Mouse (Mus musculus) heart, embryonic 11.5 days (tissue): ENCODE results near the gene Rufy4. TPM values are rescaled to one million over a fixed set of nuclear protein-coding genes. Genes with fewer than 3 reads are reported as not detected.

Experiments used
- ATAC-seq: fragments of 200-750 bp; cut with Nextera tagmentation; replicated peaks from 2 replicates; pipeline ENCODE4 v1.8.0; 2017; ENCODE audit warnings: moderate library complexity; ENCODE audit not compliant: insufficient number of reproducible peaks, low FRiP score, low TSS enrichment
- H3K27ac ChIP-seq: fragments of 300-500 bp; sonication (generic); 2 replicates; pipeline ENCODE4 v1.5.1; 2014; ENCODE audit warnings: mild to moderate bottlenecking, low read depth, low read length
- H3K27me3 ChIP-seq: fragments of 300-500 bp; sonication (generic); 2 replicates; pipeline ENCODE4 v1.6.1; 2014; ENCODE audit warnings: mild to moderate bottlenecking, low read length, mixed read lengths; ENCODE audit not compliant: control insufficient read depth, insufficient read depth
- H3K36me3 ChIP-seq: fragments of 300-500 bp; sonication (generic); 2 replicates; pipeline ENCODE4 v1.6.1; 2014; ENCODE audit warnings: mild to moderate bottlenecking, low read length, moderate library complexity, mixed read lengths; ENCODE audit not compliant: control insufficient read depth, insufficient read depth
- H3K4me1 ChIP-seq: fragments of 300-500 bp; sonication (generic); 2 replicates; pipeline ENCODE4 v1.6.1; 2014; ENCODE audit warnings: low read length; ENCODE audit not compliant: control insufficient read depth, insufficient read depth
- H3K4me2 ChIP-seq: fragments of 300-500 bp; sonication (generic); 2 replicates; pipeline ENCODE4 v1.6.1; 2014; ENCODE audit warnings: mild to moderate bottlenecking, moderate library complexity
- H3K4me3 ChIP-seq: fragments of 300-500 bp; sonication (generic); 2 replicates; pipeline ENCODE4 v1.5.1; 2014; ENCODE audit warnings: low read depth, low read length
- H3K9ac ChIP-seq: fragments of 300-500 bp; sonication (generic); 2 replicates; pipeline ENCODE4 v1.6.1; 2014; ENCODE audit warnings: mild to moderate bottlenecking, low read depth, low read length, moderate library complexity
- H3K9me3 ChIP-seq: fragments of 300-500 bp; sonication (generic); replicated peaks from 2 replicates; pipeline ENCODE4 v1.6.1; 2016; ENCODE audit warnings: low read length; ENCODE audit not compliant: control insufficient read depth
- WGBS: fragments of 180-500 bp; shearing (Covaris S2); extraction: QIAGEN DNeasy Blood & Tissue Kit; methylation state at CpG from one replicate; pipeline ENCODE4 v1.1.7; 2014; ENCODE audit not compliant: insufficient replicate concordance; 5-methylcytosine and 5-hydroxymethylcytosine counted together
- polyA plus RNA-seq: library from polyadenylated mRNA; unstranded; fragments of >200 nt; fragmentation: Nextera tagmentation; extraction: Ambion mirVana; gene quantifications from 2 replicates; pipeline ENCODE4 v1.2.1, GENCODE M21; 2014

Gene Rufy4
- polyA plus RNA-seq, 1 experiment from 2014 or later, result 0.21 TPM

DNA sequence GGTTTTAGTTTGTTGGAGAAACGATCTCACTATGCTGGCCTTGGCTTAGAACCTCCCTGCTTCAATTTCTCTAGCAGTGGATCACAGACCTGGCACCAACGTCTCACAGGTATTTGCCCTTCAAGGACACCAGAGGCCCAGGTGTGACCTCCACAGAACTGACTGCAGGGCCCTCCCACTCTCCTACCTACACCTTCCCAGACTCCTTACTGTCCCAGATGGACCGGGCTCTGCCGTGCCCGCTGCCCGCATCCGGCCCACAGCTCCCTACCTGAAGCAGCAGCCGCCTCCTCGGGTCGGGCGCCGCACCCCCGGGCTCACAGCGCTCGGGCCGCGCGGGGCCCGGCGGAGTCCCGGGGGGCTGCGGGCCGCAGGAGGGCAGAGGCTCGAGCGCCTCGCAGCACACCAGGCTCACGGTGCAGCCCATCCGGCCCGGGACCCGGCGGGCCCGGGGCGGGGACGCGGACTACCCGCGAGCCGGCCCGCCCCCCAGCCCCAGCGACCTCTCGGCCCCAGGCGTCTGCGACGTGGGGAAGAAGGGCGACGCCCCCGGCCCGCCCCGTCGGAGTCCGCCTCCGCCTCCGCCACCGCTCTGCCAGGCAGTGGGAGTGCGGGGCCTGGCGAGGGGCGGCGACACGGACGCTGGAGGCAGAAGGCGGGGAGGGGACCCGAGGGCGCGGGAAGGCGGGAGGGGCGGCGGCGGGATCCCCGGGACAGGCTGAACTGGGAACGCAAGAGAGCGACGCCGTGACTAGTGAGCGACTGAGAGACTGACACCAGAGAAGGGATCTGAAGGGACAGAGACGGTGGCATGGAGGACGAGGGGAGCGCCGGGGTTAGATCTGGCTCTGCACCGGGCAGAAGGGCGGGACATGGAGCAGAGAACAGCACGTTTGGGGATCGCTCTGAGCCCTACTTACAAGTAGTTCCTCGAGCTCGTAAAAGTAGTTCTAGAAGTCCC, 1.0 kb upstream of the Rufy4 start, which contains the start of gene Tns1:
Gene Tns1, minus strand, starts transcription at position 429 of the 961 bp plus-strand sequence.
- H3K9ac ChIP-seq, result peak within 1 kb of the TSS; percentile 73
- 0 out of 2 replicates have a peak within 1 kb of the TSS, but pooled peaks have one; percentile 22 for H3K27ac ChIP-seq
- WGBS, result 1% methylated on average over 84 of the region's 84 CpGs
- H3K4me2 ChIP-seq, result peak within 1 kb of the TSS; percentile 96
- peak within 1 kb of the TSS; percentile 60 for H3K4me3 ChIP-seq
- no peaks in the 10 kb centered on the region for H3K36me3 ChIP-seq
- no peaks in the 10 kb centered on the region for H3K9me3 ChIP-seq
- peak; percentile 63 for ATAC-seq
- peaks cover 17% of the 10 kb centered on the region for H3K4me1 ChIP-seq
- peaks cover 32% of the 10 kb centered on the region for H3K27me3 ChIP-seq

- ATAC-seq, result no peak
- no peak overlapping the region for H3K9ac ChIP-seq
- no peaks in the 10 kb centered on the region for H3K9me3 ChIP-seq
- H3K4me2 ChIP-seq, result no peak overlapping the region
- WGBS, result 78% methylated on average over 8 of the region's 8 CpGs
- H3K36me3 ChIP-seq, result no peaks in the 10 kb centered on the region
- 0 out of 2 replicates have a peak, but pooled peaks cover 3% of the 10 kb centered on the region for H3K4me1 ChIP-seq
- peaks cover 6% of the 10 kb centered on the region for H3K27me3 ChIP-seq
- no peak overlapping the region for H3K27ac ChIP-seq
- H3K4me3 ChIP-seq, result no peak overlapping the region
Measured at GRCm38 (mm10) chr1:74130883-74131659, 5.7 kb downstream of the Rufy4 start.

DNA sequence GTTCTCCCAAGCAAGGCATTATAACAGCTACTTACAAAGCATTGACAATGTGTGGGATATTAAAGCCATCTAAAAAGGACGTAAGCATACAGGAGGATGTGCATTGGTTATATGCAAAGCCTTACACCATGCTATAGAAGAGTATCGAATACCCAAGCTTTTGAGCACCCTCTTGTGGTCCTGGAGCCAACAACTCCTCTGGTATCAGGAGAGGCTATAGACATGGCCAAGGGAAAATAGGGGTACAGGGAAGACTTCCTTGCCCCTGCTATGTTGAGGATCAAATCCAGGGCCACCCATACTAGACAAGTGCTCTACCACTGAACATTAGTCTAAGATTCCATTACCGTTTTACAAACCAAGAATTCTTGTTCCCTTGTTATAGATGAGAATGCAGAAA, 6.7 kb downstream of the Rufy4 start:
- ATAC-seq, result no peak
- H3K27me3 ChIP-seq, result peaks cover 3% of the 10 kb centered on the region; the same call in 1 of the 2 replicates
- no peak overlapping the region for H3K4me2 ChIP-seq
- no peaks in the 10 kb centered on the region for H3K36me3 ChIP-seq
- H3K9me3 ChIP-seq, result no peaks in the 10 kb centered on the region
- no peak overlapping the region for H3K4me3 ChIP-seq
- H3K27ac ChIP-seq, result no peak overlapping the region
- 59% methylated on average over 3 of the region's 3 CpGs for WGBS
- H3K4me1 ChIP-seq, result 0 out of 2 replicates have a peak, but pooled peaks cover 3% of the 10 kb centered on the region
- no peak overlapping the region for H3K9ac ChIP-seq

GRCm38 (mm10) chr1:74133954-74134353, 8.6 kb downstream of the Rufy4 start:
- H3K4me3 ChIP-seq, result no peak overlapping the region
- H3K9ac ChIP-seq, result no peak overlapping the region
- H3K27me3 ChIP-seq, result peaks cover 3% of the 10 kb centered on the region; the same call in 1 of the 2 replicates
- H3K4me1 ChIP-seq, result 0 out of 2 replicates have a peak, but pooled peaks cover 3% of the 10 kb centered on the region
- 75% methylated on average over 6 of the region's 6 CpGs for WGBS
- no peaks in the 10 kb centered on the region for H3K36me3 ChIP-seq
- no peaks in the 10 kb centered on the region for H3K9me3 ChIP-seq
- ATAC-seq, result no peak
- no peak overlapping the region for H3K27ac ChIP-seq
- no peak overlapping the region for H3K4me2 ChIP-seq

DNA sequence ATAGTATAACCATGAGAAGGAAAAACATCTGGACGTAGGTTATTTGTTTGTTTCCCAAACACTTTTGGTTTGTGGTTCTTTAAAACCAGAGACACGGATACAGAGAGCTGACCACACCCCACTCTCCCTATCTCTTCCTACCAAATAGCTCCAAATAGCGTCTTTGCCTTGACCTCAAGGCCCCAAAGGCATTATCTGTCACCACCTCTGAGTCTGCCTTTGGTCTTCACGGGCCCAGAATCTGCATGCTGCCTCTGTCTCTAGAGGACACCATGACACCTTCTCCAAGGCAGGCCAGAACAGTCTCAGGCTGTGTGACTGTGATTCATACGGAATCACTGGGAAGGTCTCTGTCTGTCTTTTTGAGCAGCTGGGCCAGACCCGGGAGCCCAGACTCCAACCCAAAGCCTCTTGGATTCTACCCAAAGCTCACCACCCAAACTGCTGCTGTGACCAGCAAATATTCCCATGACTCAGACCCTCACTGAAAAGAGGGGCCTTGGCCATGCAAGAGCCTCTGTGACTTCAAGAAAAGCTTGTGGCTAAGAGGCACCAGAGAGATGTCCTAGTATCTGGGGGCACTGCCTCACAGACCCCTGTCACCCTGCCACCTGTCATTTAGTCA, 10.1 kb downstream of the Rufy4 start:
- Histone ChIP-seq H3K27ac (no peak overlapping the region), H3K36me3 (no peaks in the 10 kb centered on the region), H3K4me3 (no peak overlapping the region), H3K4me2 (no peak overlapping the region), H3K9ac (no peak overlapping the region), H3K27me3 (peaks cover 3% of the 10 kb centered on the region; the same call in 1 of the 2 replicates), H3K9me3 (no peaks in the 10 kb centered on the region), H3K4me1 (0 out of 2 replicates have a peak, but pooled peaks cover 3% of the 10 kb centered on the region)
- ATAC-seq, result no peak
- 47% methylated on average over 6 of the region's 6 CpGs for WGBS

GRCm38 (mm10) chr1:74139415-74139814, 14.1 kb downstream of the Rufy4 start:
- 57% methylated on average over 3 of the region's 3 CpGs for WGBS
- ATAC-seq, result no peak
- no peak overlapping the region for H3K4me2 ChIP-seq

DNA sequence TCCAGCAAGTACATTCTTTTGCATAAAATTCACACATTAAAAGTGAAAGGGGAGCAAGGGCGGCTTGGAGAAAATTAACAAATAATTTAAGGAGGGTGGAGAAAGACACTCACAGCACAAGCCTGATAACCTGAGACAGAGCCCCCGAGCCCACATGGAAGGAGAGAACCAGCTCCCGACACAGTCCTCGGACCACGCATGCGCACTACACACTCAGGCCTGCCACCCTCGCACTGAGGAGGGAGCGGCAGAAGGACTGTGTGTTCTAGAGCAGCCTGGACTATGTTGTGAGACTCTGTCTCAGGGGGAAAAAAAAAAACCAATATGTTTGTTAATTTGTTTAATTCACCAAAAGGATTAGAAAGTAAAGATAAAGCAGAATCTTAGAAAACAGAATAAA, 16.4 kb downstream of the Rufy4 start:
- no peaks in the 10 kb centered on the region for H3K27me3 ChIP-seq
- no peak overlapping the region for H3K4me2 ChIP-seq
- H3K27ac ChIP-seq, result no peak overlapping the region
- WGBS, result 61% methylated on average over 8 of the region's 8 CpGs
- no peak for ATAC-seq
- no peak overlapping the region for H3K9ac ChIP-seq
- H3K4me3 ChIP-seq, result no peak overlapping the region
- no peaks in the 10 kb centered on the region for H3K9me3 ChIP-seq
- peaks cover 1% of the 10 kb centered on the region; the same call in 1 of the 2 replicates for H3K4me1 ChIP-seq
- H3K36me3 ChIP-seq, result no peaks in the 10 kb centered on the region

More at GRCm38 (mm10) chr1:74139415-74139814, 14.1 kb downstream of the Rufy4 start:
- no peaks in the 10 kb centered on the region for H3K27me3 ChIP-seq
- no peak overlapping the region for H3K27ac ChIP-seq
- H3K9me3 ChIP-seq, result no peaks in the 10 kb centered on the region
- H3K9ac ChIP-seq, result no peak overlapping the region
- no peaks in the 10 kb centered on the region for H3K36me3 ChIP-seq
- H3K4me3 ChIP-seq, result no peak overlapping the region
- 0 out of 2 replicates have a peak, but pooled peaks cover 3% of the 10 kb centered on the region for H3K4me1 ChIP-seq
